Mouse (Mus musculus): ENCODE data around the gene Cpeb2. TPM values are rescaled to one million over a fixed set of nuclear protein-coding genes. Genes with fewer than 3 reads are reported as not detected.

The Cpeb2 gene
- polyA plus RNA-seq, 1 experiment, result 27.0 TPM

GRCm38 (mm10) chr5:43309961-43310360 is 77.0 kb downstream of the Cpeb2 start:
- DNase-seq (ENCODE audit: extremely low spot score in 1 of 2, low spot score in 1 of 2), result no peak

- DNase-seq (ENCODE audit: extremely low spot score in 1 of 2, low spot score in 1 of 2), result no peak
Observed at GRCm38 (mm10) chr5:43324311-43324862, 91.4 kb downstream of the Cpeb2 start.

DNA sequence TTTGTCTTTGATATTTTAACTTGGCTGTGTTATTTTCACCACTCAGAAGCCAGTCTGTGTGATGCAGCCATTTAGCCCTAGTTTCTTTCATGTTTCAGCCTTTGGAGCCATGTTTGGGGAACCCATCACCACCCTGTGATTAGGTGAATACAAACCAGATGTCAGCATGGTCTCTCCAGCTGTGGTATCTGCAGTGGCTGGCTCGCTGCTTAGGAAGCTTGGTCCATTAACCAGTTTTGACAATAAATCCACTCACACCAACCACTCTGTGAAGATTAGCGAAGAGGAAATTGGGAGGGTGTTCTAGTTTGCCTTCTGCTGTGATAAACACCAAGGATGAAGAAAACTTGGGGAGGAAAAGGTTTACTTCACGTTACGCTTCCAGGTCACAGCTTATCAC is 92.6 kb downstream of the Cpeb2 start:
- no peak for DNase-seq (ENCODE audit: extremely low spot score in 1 of 2, low spot score in 1 of 2)

- DNase-seq (ENCODE audit: extremely low spot score in 1 of 2, low spot score in 1 of 2), result peak; percentile 29 to 63
Observed at GRCm38 (mm10) chr5:43328579-43328978, 95.6 kb downstream of the Cpeb2 start.

GRCm38 (mm10) chr5:43330260-43330659 is 97.3 kb downstream of the Cpeb2 start:
- no peak for DNase-seq (ENCODE audit: extremely low spot score in 1 of 2, low spot score in 1 of 2)

DNA sequence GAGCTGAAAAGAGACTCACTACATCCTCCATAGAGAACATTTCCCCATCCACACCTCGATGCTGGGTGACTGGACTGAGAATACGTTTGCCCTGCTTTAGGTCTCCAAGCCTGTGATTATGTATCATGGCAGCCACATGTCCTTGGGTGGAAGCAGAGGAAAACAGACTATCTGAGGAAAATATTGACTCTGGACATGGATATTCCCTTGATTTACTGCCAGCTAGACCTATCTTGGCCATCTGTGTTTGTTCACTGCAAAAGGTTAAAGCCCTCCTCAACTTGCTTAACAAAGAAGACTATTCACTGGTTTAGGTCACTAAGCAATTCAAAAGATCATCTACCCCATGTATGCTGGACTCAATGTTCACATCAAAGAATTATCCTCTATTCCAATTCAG is 101.5 kb downstream of the Cpeb2 start:
- DNase-seq (ENCODE audit: extremely low spot score in 1 of 2, low spot score in 1 of 2), result no peak

GRCm38 (mm10) chr5:43337212-43337611 is 104.2 kb downstream of the Cpeb2 start:
- DNase-seq (ENCODE audit: extremely low spot score in 1 of 2, low spot score in 1 of 2), result no peak

GRCm38 (mm10) chr5:43338771-43339475 is 106.0 kb downstream of the Cpeb2 start:
- DNase-seq (ENCODE audit: extremely low spot score in 1 of 2, low spot score in 1 of 2), result no peak

Data from frontal cortex, adult 2 months (tissue).